Mouse (Mus musculus) CH12F3 (cell line): Measurements from ENCODE around the gene Rnpepl1.

Source experiments
- in situ Hi-C: fragments of 300-500 bp; cut with MboI; formaldehyde crosslinking; loops from 2 replicates; pipeline ENCODE4 v1.14.3; 2020; ENCODE audit warnings: low sequenced_read_pairs

The Rnpepl1 gene

GRCm38 (mm10) chr1:92906779-92907631 is 3.6 kb upstream of the Rnpepl1 start, which contains the start of gene Dusp28:
Gene Dusp28 (plus strand): TSS chr1:92906981.
- in situ Hi-C loops, result no loop called here

GRCm38 (mm10) chr1:92907632-92908360 is 2.8 kb upstream of the Rnpepl1 start:
- in situ Hi-C loops, result no loop called here

GRCm38 (mm10) chr1:92908664-92909063 is 1.9 kb upstream of the Rnpepl1 start:
- in situ Hi-C loops, result no loop called here

- in situ Hi-C loops, result no loop called here
These were observed 1.5 kb upstream of the Rnpepl1 start for GRCm38 (mm10) chr1:92909068-92909467.

GRCm38 (mm10) chr1:92910925-92911720 is 540 bp downstream of the Rnpepl1 start:
- in situ Hi-C loops, result no loop called here

- in situ Hi-C loops, result no loop called here
These were observed 1.1 kb downstream of the Rnpepl1 start for GRCm38 (mm10) chr1:92911721-92912138.

- in situ Hi-C loops, result no loop called here
These were observed 1.7 kb downstream of the Rnpepl1 start for GRCm38 (mm10) chr1:92912286-92912685.

- in situ Hi-C loops, result no loop called here
These were observed 3.7 kb downstream of the Rnpepl1 start for GRCm38 (mm10) chr1:92914239-92914638.

- in situ Hi-C loops, result no loop called here
These were observed 4.4 kb downstream of the Rnpepl1 start for GRCm38 (mm10) chr1:92914993-92915392.

GRCm38 (mm10) chr1:92916725-92917124 is 6.1 kb downstream of the Rnpepl1 start:
- in situ Hi-C loops, result no loop called here

- in situ Hi-C loops, result no loop called here
These were observed 8.6 kb downstream of the Rnpepl1 start for GRCm38 (mm10) chr1:92919151-92919550.

GRCm38 (mm10) chr1:92919775-92920174 is 9.2 kb downstream of the Rnpepl1 start:
- in situ Hi-C loops, result no loop called here

- in situ Hi-C loops, result no loop called here
These were observed 10.1 kb downstream of the Rnpepl1 start for GRCm38 (mm10) chr1:92920474-92921200.

GRCm38 (mm10) chr1:92921496-92921895 is 10.9 kb downstream of the Rnpepl1 start:
- in situ Hi-C loops, result no loop called here

- in situ Hi-C loops, result no loop called here
These were observed 19.7 kb downstream of the Rnpepl1 start for GRCm38 (mm10) chr1:92930171-92930706.

GRCm38 (mm10) chr1:92933611-92934010 is 23.0 kb downstream of the Rnpepl1 start:
- in situ Hi-C loops, result no loop called here

GRCm38 (mm10) chr1:92934182-92934827 is 23.7 kb downstream of the Rnpepl1 start, which contains the start of gene Capn10:
Gene Capn10 (plus strand): TSS chr1:92934376.
- in situ Hi-C loops, result no loop called here

GRCm38 (mm10) chr1:92935054-92935962 is 24.7 kb downstream of the Rnpepl1 start:
- in situ Hi-C loops, result no loop called here

GRCm38 (mm10) chr1:92935977-92936376 is 25.4 kb downstream of the Rnpepl1 start:
- in situ Hi-C loops, result no loop called here
